Mouse (Mus musculus) MN1 (cell line): ENCODE results near the gene Coro2a.
A peak's percentile ranks its signal among the peaks of the same experiment; 100 is the strongest.

ENCODE experiments used
- DNase-seq: peaks from one replicate; pipeline ENCODE4 v3.0.0-alpha.2; 2016; ENCODE audit warnings: low spot score

The Coro2a gene

GRCm38 (mm10) chr4:46526798-46527557, 75.0 kb downstream of the Coro2a start:
- no peak for DNase-seq

- DNase-seq: no peak
Observed at GRCm38 (mm10) chr4:46526226-46526625, 75.8 kb downstream of the Coro2a start.

- no peak for DNase-seq
Observed at GRCm38 (mm10) chr4:46523324-46523723, 78.7 kb downstream of the Coro2a start.

DNA sequence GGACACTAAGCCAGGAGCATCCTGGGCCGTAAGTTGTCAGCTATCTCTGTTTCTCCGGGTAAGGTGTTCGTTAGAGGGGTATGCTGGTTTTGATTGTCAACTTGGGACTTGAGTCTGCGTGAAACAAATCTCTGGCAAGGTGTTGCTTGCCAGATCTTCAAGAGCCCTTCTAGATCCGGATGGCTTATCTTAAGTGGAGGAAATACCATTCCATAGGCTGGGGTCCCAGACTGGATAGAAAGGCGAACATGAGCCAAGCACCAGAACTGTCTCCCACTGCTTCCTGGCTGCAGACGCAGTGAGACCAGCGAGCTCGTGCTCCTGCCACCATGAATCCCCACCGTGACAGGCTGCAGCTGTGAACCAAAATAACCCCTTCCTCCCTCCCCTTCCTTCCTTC, 80.5 kb downstream of the Coro2a start:
- DNase-seq: no peak

DNA sequence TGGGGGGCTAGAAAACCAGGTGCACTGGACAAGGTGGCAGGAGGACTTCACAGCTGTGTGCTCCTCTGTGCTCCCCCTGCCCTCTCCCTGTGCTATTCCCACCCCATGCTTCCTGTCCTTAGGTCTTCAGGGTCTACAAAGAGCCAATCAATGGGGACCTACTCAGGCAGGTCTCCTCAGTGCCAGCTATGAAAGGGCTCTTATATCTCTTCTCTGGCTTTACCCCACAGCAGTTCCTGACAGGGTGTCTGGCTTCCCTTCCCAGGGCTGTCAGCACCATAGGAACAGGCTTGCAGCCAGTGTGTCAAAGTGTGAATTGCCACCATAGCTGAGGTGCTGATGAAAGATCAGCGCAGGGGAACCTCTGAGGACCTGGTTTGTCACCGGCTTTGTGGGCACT, 81.5 kb downstream of the Coro2a start:
- DNase-seq: no peak

- no peak for DNase-seq
Observed at GRCm38 (mm10) chr4:46507736-46508460, 94.1 kb downstream of the Coro2a start.

DNA sequence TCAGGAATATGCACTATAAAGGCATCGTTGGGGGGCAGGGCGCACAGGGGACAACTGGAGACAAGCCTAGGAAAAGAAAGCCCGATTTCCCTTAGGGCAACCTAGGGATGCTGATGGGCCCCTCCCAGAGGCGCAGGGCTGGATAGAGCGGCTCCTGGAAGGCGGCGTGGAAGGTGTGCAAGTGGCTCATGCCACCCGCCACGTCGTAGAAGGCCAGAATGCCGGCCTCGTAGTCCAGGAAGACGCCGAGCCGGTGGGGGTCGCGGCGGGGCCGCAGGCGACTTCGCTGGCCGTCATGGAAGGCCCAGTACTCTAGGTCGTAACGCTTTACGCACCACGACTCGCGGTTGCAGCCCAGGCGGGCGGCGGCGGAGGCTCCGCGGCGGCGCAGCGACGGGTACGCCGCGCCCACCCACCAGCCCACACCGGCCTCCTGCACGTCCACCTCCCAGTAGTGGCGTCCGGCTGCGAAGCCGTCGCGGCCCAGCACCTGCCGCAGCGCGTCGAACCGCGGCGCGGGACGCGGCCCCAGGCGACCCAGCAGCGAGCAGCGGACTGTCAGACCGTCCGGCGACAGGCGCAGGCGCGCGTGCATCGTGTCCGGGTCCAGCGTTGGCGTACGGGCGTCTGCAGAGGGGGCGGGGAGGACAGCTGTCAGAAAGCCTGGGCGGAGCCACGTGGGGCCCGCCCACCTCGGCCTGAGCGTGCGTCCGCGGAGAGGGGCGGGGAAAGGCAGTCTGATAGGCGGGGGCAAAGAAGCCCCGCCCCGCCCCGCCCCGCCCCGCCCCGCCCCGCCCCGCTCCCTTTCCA, 95.0 kb downstream of the Coro2a start:
- DNase-seq: peak; percentile 78

DNA sequence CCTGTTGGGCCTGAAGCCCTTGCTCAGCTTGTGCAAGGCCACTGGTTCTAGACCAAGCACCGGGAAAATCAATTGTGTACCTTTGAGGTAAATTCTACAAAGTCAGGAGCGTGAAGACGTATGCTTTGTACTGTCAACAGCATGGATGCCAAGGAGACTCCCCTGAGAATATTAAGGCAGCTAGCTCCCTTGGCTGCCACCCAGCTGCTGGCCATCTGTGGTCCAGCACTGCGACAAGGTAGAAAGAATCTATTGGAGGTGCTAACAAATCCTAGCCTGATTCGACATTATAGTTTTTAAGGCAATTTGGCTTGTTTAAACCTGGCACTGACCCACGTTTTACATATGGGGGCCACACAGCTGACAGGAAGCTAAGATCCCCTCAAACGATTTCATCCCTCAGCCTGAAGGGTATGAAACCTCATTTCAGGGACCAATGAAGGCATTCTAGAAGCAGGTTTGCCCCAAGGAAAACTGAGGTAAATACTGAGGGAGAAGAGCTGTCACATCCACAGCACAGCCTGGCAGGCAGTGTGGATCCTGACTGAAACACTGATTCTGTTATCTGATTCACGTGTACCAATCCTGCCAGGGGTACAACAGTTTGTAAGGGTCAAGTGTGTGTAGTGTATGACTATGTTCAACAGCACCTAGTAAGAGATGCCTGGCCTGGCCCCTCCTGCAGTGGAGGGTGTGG, 96.5 kb downstream of the Coro2a start:
- DNase-seq: peak; percentile 73

DNA sequence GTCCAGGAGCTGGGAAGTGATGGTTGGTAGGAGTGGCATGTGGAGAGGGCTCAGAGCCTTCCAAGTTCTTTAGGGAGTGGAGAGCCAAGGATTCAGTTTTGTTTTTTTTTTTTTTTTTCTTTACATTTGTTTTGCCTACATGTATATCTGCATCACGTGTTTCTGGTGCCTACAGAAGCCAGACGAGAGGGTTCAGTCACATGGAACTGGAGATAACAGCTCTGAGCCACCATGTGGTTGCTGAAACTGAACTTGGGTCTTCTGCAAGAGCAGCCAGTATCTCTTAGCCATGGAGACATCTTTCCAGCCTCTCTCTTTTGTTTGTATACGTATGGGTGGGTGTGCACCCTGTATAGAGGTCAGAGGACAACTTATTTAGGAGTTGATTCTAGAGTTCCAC, 98.1 kb downstream of the Coro2a start:
- no peak for DNase-seq

- no peak for DNase-seq
Observed at GRCm38 (mm10) chr4:46502606-46503502, 99.1 kb downstream of the Coro2a start.

GRCm38 (mm10) chr4:46498976-46499375, 103.0 kb downstream of the Coro2a start:
- DNase-seq: peak; percentile 35

DNA sequence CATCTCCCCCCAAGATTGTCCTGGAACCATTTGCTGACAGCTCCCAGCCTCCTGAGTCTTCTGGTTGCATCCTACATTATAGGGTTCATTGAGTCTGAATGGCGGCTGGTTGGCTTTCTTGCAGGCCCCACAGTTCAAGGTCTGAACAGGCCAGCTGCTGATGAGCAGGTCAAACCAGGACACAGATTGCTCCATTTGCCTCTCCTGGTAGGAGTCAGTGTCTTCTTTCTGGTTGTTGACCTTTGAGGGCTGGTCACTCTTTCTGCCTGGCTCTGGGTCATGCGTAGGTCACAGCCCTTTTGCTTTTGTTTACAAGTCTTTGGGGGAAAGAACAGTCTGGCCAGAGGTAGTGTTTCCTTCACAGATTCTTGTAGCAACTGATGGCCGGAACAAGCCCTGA, 103.5 kb downstream of the Coro2a start:
- no peak for DNase-seq

DNA sequence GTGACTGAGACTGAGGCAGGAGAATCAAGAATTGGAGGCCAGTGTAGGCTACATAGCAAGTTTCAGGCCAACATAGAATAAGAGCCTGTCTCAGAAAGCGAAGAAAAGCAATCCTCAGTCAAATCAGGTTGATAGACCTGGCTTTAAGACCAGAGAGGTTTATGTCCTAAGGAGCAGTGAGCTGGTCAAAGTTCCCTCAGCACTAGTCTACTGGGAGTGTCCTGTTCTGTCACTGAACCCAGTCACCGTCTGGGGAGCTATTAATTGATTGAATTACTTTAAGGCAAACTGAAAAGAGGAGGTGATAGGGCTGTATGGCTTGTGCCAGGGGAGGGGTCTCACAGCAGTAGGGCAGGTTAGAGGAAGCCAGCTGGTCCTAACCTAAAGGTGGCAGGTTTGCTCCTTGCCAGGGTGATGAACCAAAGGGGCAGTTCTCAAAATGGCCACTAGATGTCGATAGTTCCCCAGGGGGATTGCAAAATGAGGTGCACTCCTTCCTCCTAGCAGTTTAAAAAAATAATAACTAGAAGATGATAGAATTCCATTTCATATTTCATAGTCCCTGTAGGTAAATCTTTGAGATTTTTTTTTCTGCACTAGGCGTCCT, 104.6 kb downstream of the Coro2a start:
- DNase-seq: peak; percentile 76

DNA sequence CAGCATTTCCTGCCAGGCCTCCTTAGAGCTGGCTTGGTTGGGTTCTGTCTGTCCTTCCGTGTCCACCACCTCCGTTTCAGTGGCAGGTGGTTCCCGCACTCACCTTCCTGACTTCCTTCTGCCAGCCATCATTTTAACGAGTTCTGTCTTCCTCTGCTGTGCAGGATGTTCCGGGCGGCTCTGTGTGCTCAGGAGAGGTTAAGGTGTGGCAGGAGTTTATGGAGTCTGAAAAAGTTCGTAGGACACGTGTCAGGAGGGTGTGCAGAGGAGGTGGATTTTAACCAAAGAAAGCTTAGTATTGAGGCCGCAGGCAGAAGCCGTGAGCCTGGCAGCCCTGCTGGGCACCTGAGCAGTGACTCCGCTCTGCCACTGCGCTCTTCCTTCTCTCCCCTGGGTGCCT, 106.5 kb downstream of the Coro2a start:
- DNase-seq: no peak

DNA sequence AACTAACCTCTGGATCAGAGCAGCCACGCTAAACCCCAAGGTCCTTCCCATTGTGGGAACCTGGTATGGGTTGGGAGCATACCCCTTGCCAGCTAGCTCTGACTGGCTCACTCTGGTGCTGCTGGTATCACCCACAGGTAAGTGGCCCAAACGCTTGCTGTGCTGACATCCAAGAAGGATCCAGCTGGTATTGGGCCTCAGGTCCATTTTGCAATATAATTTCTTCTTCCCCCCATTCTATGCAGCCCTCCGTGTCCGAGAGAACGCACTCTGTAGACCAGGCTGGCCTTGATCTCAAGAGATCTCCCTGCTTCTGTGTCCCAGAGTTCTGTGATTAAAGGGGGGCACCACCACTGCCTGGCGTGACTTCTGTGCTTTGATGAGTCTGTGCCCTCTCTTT, 108.9 kb downstream of the Coro2a start:
- no peak for DNase-seq

DNA sequence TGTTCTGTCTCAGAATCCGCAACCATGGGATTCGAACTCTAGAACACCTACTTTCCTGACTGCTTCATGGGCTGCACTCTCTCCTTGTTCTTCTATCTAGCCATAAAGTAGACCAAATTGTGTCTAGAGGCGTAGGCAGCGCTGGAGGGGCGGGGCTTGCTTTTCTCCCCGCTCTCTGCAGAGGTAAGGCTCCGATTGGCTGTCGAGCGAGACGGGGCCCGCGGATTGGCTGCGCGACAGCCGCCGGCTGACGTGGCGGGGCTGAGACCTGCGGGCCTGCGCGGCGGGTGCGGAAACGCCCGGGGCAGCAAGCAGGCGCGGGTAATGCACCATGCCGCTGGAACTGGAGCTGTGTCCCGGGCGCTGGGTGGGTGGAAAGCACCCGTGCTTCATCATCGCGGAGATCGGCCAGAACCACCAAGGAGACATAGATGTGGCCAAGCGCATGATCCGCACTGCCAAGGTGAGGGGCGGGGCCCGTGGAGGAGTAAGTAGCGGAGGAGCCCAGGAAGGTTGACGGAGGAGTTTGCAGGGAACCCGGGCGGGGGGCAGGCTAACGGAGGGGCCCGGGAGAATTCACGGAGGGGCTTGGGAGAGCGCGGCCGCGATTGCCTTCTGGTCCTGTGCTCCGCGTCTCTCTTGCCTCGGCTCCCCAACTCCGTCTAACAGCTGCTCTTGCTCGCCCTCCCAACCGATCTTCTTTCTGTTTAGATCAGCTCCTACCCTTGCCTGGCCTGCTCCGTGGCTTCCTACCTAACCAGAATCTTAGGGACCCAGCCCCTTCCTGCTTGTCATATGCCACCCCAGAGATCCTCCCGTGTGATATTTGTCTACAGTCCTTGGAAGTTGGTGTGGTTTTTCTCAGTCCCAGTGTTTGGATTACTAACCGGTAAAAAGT, 112.7 kb downstream of the Coro2a start, which contains the start of gene Nans:
Gene Nans, plus strand, starts transcription at position 221 of the 898 bp plus-strand sequence.
- peak; percentile 91 for DNase-seq

DNA sequence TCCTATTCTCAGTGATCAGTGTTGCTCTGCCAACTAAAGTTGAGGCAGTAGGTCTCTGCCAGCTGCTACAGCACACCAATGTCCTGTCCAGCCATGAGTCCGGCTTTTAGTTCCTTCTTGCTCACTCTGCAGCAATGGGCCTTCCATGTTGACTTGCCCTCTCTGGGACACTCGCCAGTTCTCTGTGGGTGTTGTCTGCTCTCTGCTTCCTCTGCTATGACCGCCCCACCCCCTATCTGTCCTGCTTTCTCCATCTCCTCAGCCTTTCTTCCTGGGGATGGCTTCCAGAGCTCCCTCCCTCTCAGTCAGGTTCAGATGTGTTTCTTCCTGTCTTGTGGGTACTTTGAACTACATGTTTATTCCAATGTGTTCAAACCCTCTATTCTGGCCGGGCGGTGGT, 114.7 kb downstream of the Coro2a start:
- DNase-seq: no peak
